Mouse (Mus musculus): ENCODE measurements around the gene Tmem121. TPM values are rescaled to one million over a fixed set of nuclear protein-coding genes. Genes with fewer than 3 reads are reported as not detected.

The Tmem121 gene
- polyA plus RNA-seq, 1 experiment from 2014 or later = 25.3 TPM

DNA sequence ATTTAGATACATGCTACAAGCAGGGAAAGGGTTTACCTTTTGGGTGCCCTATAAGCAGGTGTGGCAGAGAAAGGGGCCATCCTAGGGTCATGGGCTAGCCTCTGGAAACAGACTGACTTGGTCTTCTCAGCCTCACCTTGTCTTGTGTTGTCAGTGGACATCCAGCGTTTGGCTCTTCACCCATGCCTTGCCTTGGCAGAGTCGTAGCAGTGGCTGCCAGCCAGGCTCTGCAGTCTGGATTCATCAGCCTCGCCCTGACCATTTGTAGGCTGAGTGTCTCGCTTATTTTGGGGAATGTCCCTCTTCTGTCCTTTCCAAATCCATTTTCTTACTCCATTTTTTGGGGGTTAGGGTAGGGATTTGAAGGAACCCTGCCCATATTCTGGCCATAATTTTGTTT is 15.6 kb downstream of the Tmem121 start:
- no peak overlapping the region for H3K9ac ChIP-seq (replicated peaks)
- no peaks in the 10 kb centered on the region for H3K4me1 ChIP-seq
- H3K27ac ChIP-seq (replicated peaks) = no peak overlapping the region
- no peaks in the 10 kb centered on the region for H3K27me3 ChIP-seq
- no peaks in the 10 kb centered on the region for H3K9me3 ChIP-seq
- H3K36me3 ChIP-seq = no peaks in the 10 kb centered on the region
- H3K4me2 ChIP-seq (replicated peaks) = no peak overlapping the region
- no peak overlapping the region for H3K4me3 ChIP-seq
- no peak for ATAC-seq (ENCODE audit: low FRiP score, low read depth)
- 87% methylated on average over 4 of the region's 4 CpGs for WGBS

DNA sequence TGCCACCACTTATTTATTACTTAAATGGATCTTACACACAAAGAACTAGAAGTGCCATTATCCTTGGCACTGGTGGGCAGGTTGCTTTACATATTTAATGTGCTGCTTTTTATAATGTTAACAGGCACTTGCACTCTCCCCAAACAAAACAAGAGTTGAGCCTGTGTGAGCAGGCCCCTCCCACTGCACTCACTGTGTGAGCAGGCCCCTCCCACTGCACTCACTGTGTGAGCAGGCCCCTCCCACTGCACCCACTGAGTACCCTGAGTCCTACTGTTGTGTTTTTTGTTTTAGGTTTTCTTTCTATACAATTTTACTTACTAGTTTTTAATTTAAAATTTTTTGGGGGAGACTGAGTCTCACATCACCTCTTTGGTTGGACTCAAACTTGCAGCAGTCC is 16.3 kb downstream of the Tmem121 start:
- H3K9me3 ChIP-seq = no peaks in the 10 kb centered on the region
- no peak overlapping the region for H3K4me3 ChIP-seq
- no peaks in the 10 kb centered on the region for H3K27me3 ChIP-seq
- no peak for ATAC-seq (ENCODE audit: low FRiP score, low read depth)
- H3K27ac ChIP-seq (replicated peaks) = no peak overlapping the region
- H3K4me1 ChIP-seq = no peaks in the 10 kb centered on the region
- no peaks in the 10 kb centered on the region for H3K36me3 ChIP-seq
- H3K9ac ChIP-seq (replicated peaks) = no peak overlapping the region
- H3K4me2 ChIP-seq (replicated peaks) = no peak overlapping the region

DNA sequence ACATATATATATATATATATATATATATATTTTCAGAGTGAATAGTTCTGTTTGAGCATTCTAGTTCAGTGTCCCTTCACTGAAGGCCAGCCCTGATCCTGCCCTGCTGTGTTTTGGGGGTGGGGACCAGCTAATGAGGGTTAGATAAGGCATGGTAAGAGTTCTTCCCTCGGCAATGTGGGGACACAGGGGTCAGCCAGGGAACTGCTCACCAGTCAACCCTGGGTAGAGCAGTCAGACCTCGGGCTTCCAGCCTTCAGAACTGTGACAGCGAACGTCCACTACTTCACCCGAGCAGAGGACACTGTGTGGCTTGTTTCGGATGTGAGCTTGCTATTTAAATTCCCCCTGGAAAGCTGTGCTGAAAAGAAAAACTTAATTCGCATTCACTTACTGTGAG is 17.8 kb downstream of the Tmem121 start:
- Histone ChIP-seq H3K4me3 (no peak overlapping the region), H3K4me2 (replicated peaks) (no peak overlapping the region), H3K4me1 (no peaks in the 10 kb centered on the region), H3K9me3 (no peaks in the 10 kb centered on the region), H3K27ac (replicated peaks) (no peak overlapping the region), H3K27me3 (no peaks in the 10 kb centered on the region), H3K9ac (replicated peaks) (no peak overlapping the region), H3K36me3 (no peaks in the 10 kb centered on the region)
- WGBS = 79% methylated on average over 7 of the region's 7 CpGs
- ATAC-seq (ENCODE audit: low FRiP score, low read depth) = no peak

- Histone ChIP-seq H3K4me3 (no peak overlapping the region), H3K4me2 (replicated peaks) (no peak overlapping the region), H3K27me3 (no peaks in the 10 kb centered on the region), H3K4me1 (no peaks in the 10 kb centered on the region), H3K36me3 (no peaks in the 10 kb centered on the region), H3K9ac (replicated peaks) (no peak overlapping the region), H3K9me3 (no peaks in the 10 kb centered on the region), H3K27ac (replicated peaks) (no peak overlapping the region)
- WGBS = 87% methylated on average over 7 of the region's 7 CpGs
- ATAC-seq (ENCODE audit: low FRiP score, low read depth) = no peak
Observed at GRCm38 (mm10) chr12:113205251-113205942, 19.7 kb downstream of the Tmem121 start.

- H3K9ac ChIP-seq (replicated peaks) = no peak overlapping the region
- no peak overlapping the region for H3K4me3 ChIP-seq
- no peak overlapping the region for H3K4me2 ChIP-seq (replicated peaks)
- 82% methylated on average over 6 of the region's 6 CpGs for WGBS
- no peak overlapping the region for H3K27ac ChIP-seq (replicated peaks)
- H3K36me3 ChIP-seq = no peaks in the 10 kb centered on the region
- no peaks in the 10 kb centered on the region for H3K4me1 ChIP-seq
- H3K9me3 ChIP-seq = no peaks in the 10 kb centered on the region
- H3K27me3 ChIP-seq = no peaks in the 10 kb centered on the region
- no peak for ATAC-seq (ENCODE audit: low FRiP score, low read depth)
Observed at GRCm38 (mm10) chr12:113207737-113208136, 22.0 kb downstream of the Tmem121 start.

- Histone ChIP-seq H3K27ac (replicated peaks) (no peak overlapping the region), H3K9ac (replicated peaks) (no peak overlapping the region), H3K9me3 (no peaks in the 10 kb centered on the region), H3K4me1 (no peaks in the 10 kb centered on the region), H3K4me3 (no peak overlapping the region), H3K4me2 (replicated peaks) (no peak overlapping the region), H3K27me3 (no peaks in the 10 kb centered on the region), H3K36me3 (no peaks in the 10 kb centered on the region)
- ATAC-seq (ENCODE audit: low FRiP score, low read depth) = no peak
- 87% methylated on average over 17 of the region's 17 CpGs for WGBS
Observed at GRCm38 (mm10) chr12:113210586-113211378, 25.1 kb downstream of the Tmem121 start.

DNA sequence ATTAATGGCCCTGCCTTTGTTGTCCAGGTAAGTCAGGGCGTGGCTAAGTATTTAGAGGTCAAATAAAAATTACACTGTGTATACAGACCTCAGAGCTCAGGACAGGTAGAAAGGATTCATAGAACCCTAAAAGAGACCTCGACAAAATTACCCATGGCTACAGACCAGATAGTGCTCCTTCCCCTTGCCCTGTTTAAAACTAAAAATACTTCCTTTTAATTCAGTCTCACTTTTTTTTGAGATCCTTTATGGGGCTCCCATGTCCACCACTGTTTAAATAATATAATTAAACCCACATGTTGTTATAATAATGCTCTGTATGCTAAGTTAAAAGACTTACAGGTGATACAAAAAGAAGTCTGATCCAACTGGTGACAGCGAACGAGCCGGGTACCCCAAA is 26.0 kb downstream of the Tmem121 start:
- ATAC-seq (ENCODE audit: low FRiP score, low read depth) = no peak

GRCm38 (mm10) chr12:113212326-113212924 is 26.7 kb downstream of the Tmem121 start:
- Histone ChIP-seq H3K4me1 (no peaks in the 10 kb centered on the region), H3K4me2 (replicated peaks) (no peak overlapping the region), H3K27ac (replicated peaks) (no peak overlapping the region), H3K9me3 (no peaks in the 10 kb centered on the region), H3K27me3 (0 out of 2 replicates have a peak, but pooled peaks cover 3% of the 10 kb centered on the region), H3K4me3 (no peak overlapping the region), H3K36me3 (no peaks in the 10 kb centered on the region), H3K9ac (replicated peaks) (no peak overlapping the region)
- WGBS = 91% methylated on average over 10 of the region's 10 CpGs
- no peak for ATAC-seq (ENCODE audit: low FRiP score, low read depth)

More for the DNA sequence above, 26.0 kb downstream of the Tmem121 start:
- no peak overlapping the region for H3K27ac ChIP-seq (replicated peaks)
- no peaks in the 10 kb centered on the region for H3K9me3 ChIP-seq
- H3K36me3 ChIP-seq = no peaks in the 10 kb centered on the region
- H3K4me3 ChIP-seq = no peak overlapping the region
- WGBS = 90% methylated on average over 5 of the region's 5 CpGs
- no peaks in the 10 kb centered on the region for H3K27me3 ChIP-seq
- H3K9ac ChIP-seq (replicated peaks) = no peak overlapping the region
- H3K4me2 ChIP-seq (replicated peaks) = no peak overlapping the region
- H3K4me1 ChIP-seq = no peaks in the 10 kb centered on the region

DNA sequence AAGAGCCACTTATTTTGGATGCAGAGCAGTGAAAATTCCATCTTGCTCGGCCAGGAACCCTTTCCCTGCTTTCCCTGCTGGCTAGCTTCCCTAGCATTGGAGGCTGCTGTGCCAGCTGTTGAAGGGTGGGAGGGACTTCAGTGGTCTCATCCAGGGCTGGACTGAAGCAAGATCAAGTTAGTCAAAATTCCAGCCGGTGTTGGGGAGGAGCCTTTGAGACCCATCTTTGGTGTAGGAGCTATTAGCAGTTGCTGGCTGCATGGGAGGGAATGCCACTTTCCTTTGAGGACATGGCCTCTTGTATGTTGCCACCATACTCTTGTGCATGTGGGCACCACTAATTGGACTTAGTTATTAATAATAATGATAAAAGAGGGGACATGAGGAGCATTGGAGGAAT is 27.5 kb downstream of the Tmem121 start:
- no peak overlapping the region for H3K4me3 ChIP-seq
- 0 out of 2 replicates have a peak, but pooled peaks cover 3% of the 10 kb centered on the region for H3K27me3 ChIP-seq
- WGBS = 78% methylated on average over 2 of the region's 2 CpGs
- ATAC-seq (ENCODE audit: low FRiP score, low read depth) = no peak
- H3K9ac ChIP-seq (replicated peaks) = no peak overlapping the region
- no peaks in the 10 kb centered on the region for H3K4me1 ChIP-seq
- no peaks in the 10 kb centered on the region for H3K9me3 ChIP-seq
- H3K27ac ChIP-seq (replicated peaks) = no peak overlapping the region
- no peaks in the 10 kb centered on the region for H3K36me3 ChIP-seq
- no peak overlapping the region for H3K4me2 ChIP-seq (replicated peaks)

GRCm38 (mm10) chr12:113214072-113214808 is 28.5 kb downstream of the Tmem121 start:
- 0 out of 2 replicates have a peak, but pooled peaks cover 3% of the 10 kb centered on the region for H3K27me3 ChIP-seq
- H3K9ac ChIP-seq (replicated peaks) = no peak overlapping the region
- no peak for ATAC-seq (ENCODE audit: low FRiP score, low read depth)
- WGBS = 86% methylated on average over 25 of the region's 25 CpGs
- no peak overlapping the region for H3K4me2 ChIP-seq (replicated peaks)
- no peaks in the 10 kb centered on the region for H3K9me3 ChIP-seq
- H3K36me3 ChIP-seq = no peaks in the 10 kb centered on the region
- no peaks in the 10 kb centered on the region for H3K4me1 ChIP-seq
- H3K4me3 ChIP-seq = no peak overlapping the region
- no peak overlapping the region for H3K27ac ChIP-seq (replicated peaks)

DNA sequence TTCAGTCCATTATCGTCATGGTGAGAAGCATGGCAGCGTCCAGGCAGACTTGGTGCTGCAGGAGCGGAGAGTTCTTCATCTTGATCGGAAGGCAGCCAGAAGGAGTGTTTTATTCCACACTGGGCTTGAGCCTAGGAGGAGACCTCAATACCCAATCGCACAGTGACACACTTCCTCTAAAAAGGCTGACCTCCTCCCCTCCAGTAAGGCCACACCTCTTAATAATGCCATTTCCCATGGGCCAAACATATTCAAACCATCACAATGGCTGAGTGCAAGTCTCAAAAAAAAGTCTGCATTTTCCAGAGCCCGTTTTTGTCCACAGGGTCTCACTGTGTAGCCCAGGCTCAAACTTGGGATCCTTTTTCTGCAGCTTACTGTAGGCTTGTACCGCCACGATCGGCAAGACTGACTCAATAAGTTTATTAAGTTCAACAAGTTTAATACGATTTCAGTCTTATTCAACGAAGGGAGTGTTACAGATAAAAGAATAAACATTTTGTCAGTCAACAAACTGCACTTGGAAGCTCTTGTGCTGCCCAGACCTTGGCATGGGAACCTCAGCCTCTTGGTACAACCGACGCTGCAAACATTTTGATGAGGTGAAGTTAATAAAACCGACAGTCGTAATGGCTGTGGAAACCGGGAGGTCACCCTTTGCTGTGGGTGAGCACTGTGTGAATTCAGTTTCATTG is 29.4 kb downstream of the Tmem121 start:
- Histone ChIP-seq H3K36me3 (no peaks in the 10 kb centered on the region), H3K4me3 (no peak overlapping the region)

More for the DNA sequence above, 29.4 kb downstream of the Tmem121 start:
- 86% methylated on average over 16 of the region's 16 CpGs for WGBS
- Histone ChIP-seq H3K4me2 (replicated peaks) (no peak overlapping the region), H3K9ac (replicated peaks) (no peak overlapping the region), H3K9me3 (no peaks in the 10 kb centered on the region), H3K27me3 (0 out of 2 replicates have a peak, but pooled peaks cover 3% of the 10 kb centered on the region), H3K27ac (replicated peaks) (no peak overlapping the region), H3K4me1 (no peaks in the 10 kb centered on the region)
- ATAC-seq (ENCODE audit: low FRiP score, low read depth) = no peak

Data from midbrain, embryonic 12.5 days (tissue).